Mouse (Mus musculus) E14TG2a.4 (cell line): ENCODE data around the gene Thtpa.

ENCODE experiments used
- CTCF ChIP-seq: conservative IDR thresholded peaks from 2 replicates; pipeline ENCODE4 v1.5.1; 2014; ENCODE audit warnings: low read length
- POU5F1 ChIP-seq: IDR thresholded peaks from 2 replicates; pipeline ENCODE4 v1.6.1; 2014; ENCODE audit warnings: low read length, borderline replicate concordance

GRCm38 (mm10) chr14:55059009-55059408, 35.6 kb upstream of the Thtpa start:
- TF ChIP-seq CTCF (no peak), POU5F1 (no peak)
